Mouse (Mus musculus): Measurements from ENCODE around the gene Gm6993. TPM values are rescaled to one million over a fixed set of nuclear protein-coding genes. Genes with fewer than 3 reads are reported as not detected.

Gm6993 gene
- not detected in 2 replicates for polyA plus RNA-seq (2015; fragmentation: Nextera tagmentation; extraction: Ambion mirVana)

- no peak within 1 kb of the TSS for H3K4me2 ChIP-seq (replicated peaks; ENCODE audit: low read depth, low read length)
- H3K4me1 ChIP-seq (ENCODE audit: insufficient read depth, low read length): peaks cover 9% of the 10 kb centered on the region; the same call in 1 of the 2 replicates
- no peaks in the 10 kb centered on the region for H3K36me3 ChIP-seq (ENCODE audit: insufficient read depth, low read length)
- WGBS: 86% methylated on average over 5 of the region's 5 CpGs
- H3K9me3 ChIP-seq (ENCODE audit: low read length): no peaks in the 10 kb centered on the region
- H3K4me3 ChIP-seq (ENCODE audit: low read length): no peak within 1 kb of the TSS
- no peak within 1 kb of the TSS for H3K9ac ChIP-seq (replicated peaks; ENCODE audit: low read length)
- no peak for ATAC-seq (ENCODE audit: low FRiP score, low TSS enrichment)
- H3K27me3 ChIP-seq (ENCODE audit: insufficient read depth, low read length): no peaks in the 10 kb centered on the region
- no peak within 1 kb of the TSS for H3K27ac ChIP-seq (ENCODE audit: low read length)
Observed at GRCm38 (mm10) chr12:31240470-31240869, at the start of gene Gm6993. Gm6993 (plus strand) TSS chr12:31240770.

- Histone ChIP-seq H3K27ac (ENCODE audit: low read length) (peak overlapping the region; percentile 40), H3K36me3 (ENCODE audit: insufficient read depth, low read length) (no peaks in the 10 kb centered on the region), H3K4me3 (ENCODE audit: low read length) (no peak overlapping the region), H3K9me3 (ENCODE audit: low read length) (no peaks in the 10 kb centered on the region), H3K4me1 (ENCODE audit: insufficient read depth, low read length) (peaks cover 25% of the 10 kb centered on the region), H3K27me3 (ENCODE audit: insufficient read depth, low read length) (no peaks in the 10 kb centered on the region), H3K4me2 (replicated peaks; ENCODE audit: low read depth, low read length) (no peak overlapping the region), H3K9ac (replicated peaks; ENCODE audit: low read length) (no peak overlapping the region)
- peak; percentile 71; the same call in 1 of the 2 replicates for ATAC-seq (ENCODE audit: low FRiP score, low TSS enrichment)
- WGBS: 34% methylated on average over 8 of the region's 8 CpGs
Observed at GRCm38 (mm10) chr12:31191329-31191954, 49.1 kb upstream of the Gm6993 start.

GRCm38 (mm10) chr12:31202509-31202908 is 38.1 kb upstream of the Gm6993 start:
- Histone ChIP-seq H3K9me3 (ENCODE audit: low read length) (no peaks in the 10 kb centered on the region), H3K27me3 (ENCODE audit: insufficient read depth, low read length) (no peaks in the 10 kb centered on the region), H3K4me3 (ENCODE audit: low read length) (no peak overlapping the region), H3K4me2 (replicated peaks; ENCODE audit: low read depth, low read length) (no peak overlapping the region), H3K9ac (replicated peaks; ENCODE audit: low read length) (no peak overlapping the region), H3K36me3 (ENCODE audit: insufficient read depth, low read length) (no peaks in the 10 kb centered on the region), H3K4me1 (ENCODE audit: insufficient read depth, low read length) (peaks cover 11% of the 10 kb centered on the region), H3K27ac (ENCODE audit: low read length) (no peak overlapping the region)
- 90% methylated on average over 1 of the region's 1 CpGs for WGBS
- no peak for ATAC-seq (ENCODE audit: low FRiP score, low TSS enrichment)

- Histone ChIP-seq H3K36me3 (ENCODE audit: insufficient read depth, low read length) (no peaks in the 10 kb centered on the region), H3K4me2 (replicated peaks; ENCODE audit: low read depth, low read length) (no peak overlapping the region), H3K9me3 (ENCODE audit: low read length) (no peaks in the 10 kb centered on the region), H3K27ac (ENCODE audit: low read length) (no peak overlapping the region), H3K4me3 (ENCODE audit: low read length) (no peak overlapping the region), H3K4me1 (ENCODE audit: insufficient read depth, low read length) (peaks cover 13% of the 10 kb centered on the region), H3K9ac (replicated peaks; ENCODE audit: low read length) (no peak overlapping the region), H3K27me3 (ENCODE audit: insufficient read depth, low read length) (no peaks in the 10 kb centered on the region)
- WGBS: 85% methylated on average over 6 of the region's 6 CpGs
- no peak for ATAC-seq (ENCODE audit: low FRiP score, low TSS enrichment)
Observed at GRCm38 (mm10) chr12:31203746-31204455, 36.7 kb upstream of the Gm6993 start.

GRCm38 (mm10) chr12:31204898-31205297 is 35.7 kb upstream of the Gm6993 start:
- Histone ChIP-seq H3K36me3 (ENCODE audit: insufficient read depth, low read length) (no peaks in the 10 kb centered on the region), H3K27ac (ENCODE audit: low read length) (no peak overlapping the region), H3K27me3 (ENCODE audit: insufficient read depth, low read length) (no peaks in the 10 kb centered on the region), H3K9me3 (ENCODE audit: low read length) (no peaks in the 10 kb centered on the region), H3K9ac (replicated peaks; ENCODE audit: low read length) (no peak overlapping the region), H3K4me3 (ENCODE audit: low read length) (no peak overlapping the region), H3K4me2 (replicated peaks; ENCODE audit: low read depth, low read length) (no peak overlapping the region), H3K4me1 (ENCODE audit: insufficient read depth, low read length) (peaks cover 13% of the 10 kb centered on the region)
- ATAC-seq (ENCODE audit: low FRiP score, low TSS enrichment): no peak
- WGBS: 95% methylated on average over 3 of the region's 3 CpGs

GRCm38 (mm10) chr12:31205983-31206633 is 34.5 kb upstream of the Gm6993 start:
- Histone ChIP-seq H3K27me3 (ENCODE audit: insufficient read depth, low read length) (no peaks in the 10 kb centered on the region), H3K4me2 (replicated peaks; ENCODE audit: low read depth, low read length) (no peak overlapping the region), H3K27ac (ENCODE audit: low read length) (no peak overlapping the region), H3K4me3 (ENCODE audit: low read length) (no peak overlapping the region), H3K9me3 (ENCODE audit: low read length) (no peaks in the 10 kb centered on the region), H3K9ac (replicated peaks; ENCODE audit: low read length) (no peak overlapping the region), H3K36me3 (ENCODE audit: insufficient read depth, low read length) (no peaks in the 10 kb centered on the region), H3K4me1 (ENCODE audit: insufficient read depth, low read length) (peaks cover 6% of the 10 kb centered on the region)
- ATAC-seq (ENCODE audit: low FRiP score, low TSS enrichment): peak; percentile 61
- 50% methylated on average over 10 of the region's 10 CpGs for WGBS

GRCm38 (mm10) chr12:31208766-31209165 is 31.8 kb upstream of the Gm6993 start:
- peaks cover 3% of the 10 kb centered on the region for H3K4me1 ChIP-seq (ENCODE audit: insufficient read depth, low read length)
- no peak overlapping the region for H3K4me3 ChIP-seq (ENCODE audit: low read length)
- no peaks in the 10 kb centered on the region for H3K9me3 ChIP-seq (ENCODE audit: low read length)
- WGBS: 54% methylated on average over 6 of the region's 6 CpGs
- ATAC-seq (ENCODE audit: low FRiP score, low TSS enrichment): no peak
- H3K36me3 ChIP-seq (ENCODE audit: insufficient read depth, low read length): no peaks in the 10 kb centered on the region
- H3K4me2 ChIP-seq (replicated peaks; ENCODE audit: low read depth, low read length): no peak overlapping the region
- no peak overlapping the region for H3K27ac ChIP-seq (ENCODE audit: low read length)
- H3K9ac ChIP-seq (replicated peaks; ENCODE audit: low read length): no peak overlapping the region
- H3K27me3 ChIP-seq (ENCODE audit: insufficient read depth, low read length): no peaks in the 10 kb centered on the region

- Histone ChIP-seq H3K4me1 (ENCODE audit: insufficient read depth, low read length) (peaks cover 3% of the 10 kb centered on the region), H3K9ac (replicated peaks; ENCODE audit: low read length) (no peak overlapping the region), H3K27me3 (ENCODE audit: insufficient read depth, low read length) (no peaks in the 10 kb centered on the region), H3K9me3 (ENCODE audit: low read length) (no peaks in the 10 kb centered on the region), H3K4me2 (replicated peaks; ENCODE audit: low read depth, low read length) (no peak overlapping the region), H3K4me3 (ENCODE audit: low read length) (no peak overlapping the region), H3K36me3 (ENCODE audit: insufficient read depth, low read length) (no peaks in the 10 kb centered on the region), H3K27ac (ENCODE audit: low read length) (no peak overlapping the region)
- WGBS: 49% methylated on average over 5 of the region's 5 CpGs
- no peak for ATAC-seq (ENCODE audit: low FRiP score, low TSS enrichment)
Observed at GRCm38 (mm10) chr12:31209377-31209805, 31.2 kb upstream of the Gm6993 start.

- Histone ChIP-seq H3K27ac (ENCODE audit: low read length) (no peak overlapping the region), H3K4me2 (replicated peaks; ENCODE audit: low read depth, low read length) (no peak overlapping the region), H3K9ac (replicated peaks; ENCODE audit: low read length) (no peak overlapping the region), H3K9me3 (ENCODE audit: low read length) (no peaks in the 10 kb centered on the region), H3K36me3 (ENCODE audit: insufficient read depth, low read length) (no peaks in the 10 kb centered on the region), H3K27me3 (ENCODE audit: insufficient read depth, low read length) (no peaks in the 10 kb centered on the region), H3K4me3 (ENCODE audit: low read length) (no peak overlapping the region), H3K4me1 (ENCODE audit: insufficient read depth, low read length) (peaks cover 19% of the 10 kb centered on the region)
- no peak for ATAC-seq (ENCODE audit: low FRiP score, low TSS enrichment)
- WGBS: 82% methylated on average over 7 of the region's 7 CpGs
Observed at GRCm38 (mm10) chr12:31213556-31213955, 27.0 kb upstream of the Gm6993 start.

- no peak overlapping the region for H3K9ac ChIP-seq (replicated peaks; ENCODE audit: low read length)
- H3K9me3 ChIP-seq (ENCODE audit: low read length): no peaks in the 10 kb centered on the region
- peaks cover 27% of the 10 kb centered on the region for H3K4me1 ChIP-seq (ENCODE audit: insufficient read depth, low read length)
- H3K27me3 ChIP-seq (ENCODE audit: insufficient read depth, low read length): no peaks in the 10 kb centered on the region
- no peaks in the 10 kb centered on the region for H3K36me3 ChIP-seq (ENCODE audit: insufficient read depth, low read length)
- no peak overlapping the region for H3K4me3 ChIP-seq (ENCODE audit: low read length)
- H3K27ac ChIP-seq (ENCODE audit: low read length): 0 out of 2 replicates have a peak overlapping the region, but pooled peaks have one; percentile 20
- WGBS: 58% methylated on average over 6 of the region's 6 CpGs
- H3K4me2 ChIP-seq (replicated peaks; ENCODE audit: low read depth, low read length): no peak overlapping the region
- no peak for ATAC-seq (ENCODE audit: low FRiP score, low TSS enrichment)
Observed at GRCm38 (mm10) chr12:31215003-31215402, 25.6 kb upstream of the Gm6993 start.

Data from kidney, embryonic 16.5 days (tissue).